Mouse (Mus musculus): Measurements from ENCODE around the gene Kctd17. TPM values are rescaled to one million over a fixed set of nuclear protein-coding genes. Genes with fewer than 3 reads are reported as not detected.

Gene Kctd17
- 100 to 1,000 TPM; 288 to 291 TPM for total RNA-seq (2021)
- long read RNA-seq, experiment 1, transcript Kctd17-202 (6 exons, 986 nt), result major isoform, 61 of 213 reads
- long read RNA-seq, experiment 1, transcript Kctd17-209 (7 exons, 1,632 nt), result minor isoform, 38 of 213 reads
- long read RNA-seq, experiment 1, partial matches to known transcripts, result 31 of 213 reads
- long read RNA-seq, experiment 1, other reads (novel, unspliced or antisense), result 78 of 213 reads
- long read RNA-seq, experiment 2, transcript Kctd17-209 (7 exons, 1,632 nt), result minor isoform, 28 of 199 reads
- long read RNA-seq, experiment 2, transcript Kctd17-202 (6 exons, 986 nt), result major isoform, 57 of 199 reads
- long read RNA-seq, experiment 2, partial matches to known transcripts, result 52 of 199 reads
- long read RNA-seq, experiment 2, other reads (novel, unspliced or antisense), result 55 of 199 reads

- intact Hi-C loops (cut with DNase I), result loop anchor here (10.0 kb wide), 1 partner anchor 444 kb away; no protein-coding TSS in a partner anchor
- DNase-seq (ENCODE audit: low spot score in 2 of 2), result peak; percentile 83 to 84
Observed at GRCm38 (mm10) chr15:78428391-78429138, at the start of gene Kctd17. Gene Kctd17, plus strand, starts transcription at chr15:78428564.

DNA sequence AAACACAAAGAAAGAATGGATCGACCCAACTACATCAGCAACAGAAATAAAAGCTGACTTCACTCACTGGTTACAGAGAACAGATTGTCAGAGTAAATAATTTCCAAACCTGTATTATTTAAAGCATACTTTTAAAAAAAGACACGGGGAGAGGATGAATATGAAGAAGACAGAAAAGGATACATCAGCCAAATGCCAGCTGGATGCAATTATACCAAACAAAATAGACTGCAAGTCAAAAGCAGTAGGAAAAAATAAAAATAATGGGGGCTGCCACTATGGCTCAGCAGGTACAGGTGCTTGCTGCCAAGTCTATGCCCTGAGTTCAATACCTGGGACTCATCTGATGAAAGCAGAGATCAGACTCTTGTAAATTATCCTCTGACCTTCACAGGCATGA is 48.2 kb upstream of the Kctd17 start:
- intact Hi-C loops (cut with DNase I), result no loop called here
- no peak for DNase-seq (ENCODE audit: low spot score in 2 of 2)

- intact Hi-C loops (cut with DNase I), result no loop called here
Observed at GRCm38 (mm10) chr15:78380741-78381140, 47.6 kb upstream of the Kctd17 start.

DNA sequence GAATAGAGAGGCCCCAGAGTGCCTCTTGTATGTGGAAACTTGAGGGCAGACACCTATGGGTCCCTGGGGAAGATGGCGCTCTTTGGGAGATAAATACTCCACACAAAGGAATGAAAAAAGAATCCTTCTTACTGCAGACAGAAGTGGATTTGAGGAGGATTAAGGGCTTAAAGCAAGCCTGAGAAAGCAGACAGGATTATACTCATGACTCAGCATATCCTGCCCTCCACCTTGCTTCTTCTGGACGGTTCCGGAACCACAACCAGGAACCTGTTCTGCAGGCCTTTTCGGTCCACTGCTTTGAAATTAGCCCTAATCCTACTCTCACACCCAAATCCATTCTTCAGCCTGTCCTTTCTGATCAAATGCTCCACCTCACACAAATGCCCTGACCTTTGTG is 46.2 kb upstream of the Kctd17 start:
- DNase-seq (ENCODE audit: low spot score in 2 of 2), result no peak
- intact Hi-C loops (cut with DNase I), result no loop called here

More at GRCm38 (mm10) chr15:78380741-78381140, 47.6 kb upstream of the Kctd17 start:
- DNase-seq (ENCODE audit: low spot score in 2 of 2), result no peak

DNA sequence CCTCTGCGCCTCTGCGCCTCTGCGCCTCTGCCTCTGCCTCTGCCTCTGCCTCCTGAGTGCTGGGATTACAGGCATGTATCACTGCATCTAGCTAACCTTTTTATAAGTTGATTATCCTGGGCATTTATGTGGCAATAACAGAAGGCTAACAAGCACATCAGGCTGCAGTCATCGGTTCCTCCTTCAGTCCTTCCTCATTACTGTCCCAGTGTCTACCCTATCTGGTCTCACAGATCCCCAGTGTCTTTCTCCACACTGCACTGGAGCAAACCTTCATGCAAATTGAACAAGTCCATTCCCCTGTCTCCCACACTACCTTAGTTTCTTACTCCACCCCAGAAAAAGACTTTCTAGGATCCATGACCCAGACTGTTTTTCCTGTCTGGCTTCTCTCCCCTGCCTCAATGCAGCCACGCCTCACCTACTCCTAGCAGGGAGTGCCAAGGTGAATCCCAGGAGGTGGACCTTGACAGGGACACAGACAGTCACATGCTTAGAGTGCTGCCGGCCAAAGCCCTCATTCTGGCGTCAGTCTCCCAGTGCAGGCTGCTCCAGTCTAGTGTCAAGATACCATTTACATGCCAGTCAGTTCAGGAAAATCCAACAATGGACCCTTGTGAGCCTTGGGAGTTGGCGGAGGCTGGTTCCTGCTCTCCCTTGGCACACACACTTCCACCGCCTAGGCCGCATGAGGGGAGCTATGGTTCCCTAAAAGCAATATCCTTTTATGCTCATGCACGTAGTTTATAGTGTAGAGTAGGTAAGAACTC is 44.7 kb upstream of the Kctd17 start:
- peak; percentile 51 to 55 for DNase-seq (ENCODE audit: low spot score in 2 of 2)

GRCm38 (mm10) chr15:78384220-78385116 is 43.9 kb upstream of the Kctd17 start:
- intact Hi-C loops (cut with DNase I), result no loop called here
- peak; percentile 13 to 39 for DNase-seq (ENCODE audit: low spot score in 2 of 2)

More for the DNA sequence above, 44.7 kb upstream of the Kctd17 start:
- intact Hi-C loops (cut with DNase I), result no loop called here

GRCm38 (mm10) chr15:78385564-78385963 is 42.8 kb upstream of the Kctd17 start:
- intact Hi-C loops (cut with DNase I), result no loop called here
- no peak for DNase-seq (ENCODE audit: low spot score in 2 of 2)

DNA sequence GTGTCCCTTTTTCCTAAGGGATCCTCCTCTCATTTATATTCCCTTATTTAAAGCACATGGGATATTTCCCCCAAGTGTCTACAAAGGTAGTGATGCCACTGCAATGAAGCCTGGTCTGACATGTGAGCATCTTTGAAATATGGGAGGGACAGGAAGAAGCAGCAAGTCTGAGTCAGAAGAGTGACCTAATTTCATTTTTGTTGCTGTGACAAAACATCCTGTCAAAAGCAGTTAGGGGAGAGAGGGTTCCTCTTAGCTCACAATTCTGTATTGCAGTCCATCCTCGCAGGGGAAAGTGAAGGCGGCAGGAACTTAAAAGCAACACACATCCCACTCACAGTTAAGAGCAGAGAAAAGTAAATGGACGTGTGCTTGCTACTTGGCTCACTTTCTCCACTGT is 37.5 kb upstream of the Kctd17 start:
- intact Hi-C loops (cut with DNase I), result no loop called here
- no peak for DNase-seq (ENCODE audit: low spot score in 2 of 2)

- no peak for DNase-seq (ENCODE audit: low spot score in 2 of 2)
- intact Hi-C loops (cut with DNase I), result no loop called here
Observed at GRCm38 (mm10) chr15:78395478-78395962, 32.8 kb upstream of the Kctd17 start, which contains the start of gene Tex33. Gene Tex33, minus strand, starts transcription at chr15:78395912.

GRCm38 (mm10) chr15:78401345-78401744 is 27.0 kb upstream of the Kctd17 start:
- intact Hi-C loops (cut with DNase I), result no loop called here
- peak in 1 of 2 experiments; percentile 36 for DNase-seq (ENCODE audit: low spot score in 2 of 2)

DNA sequence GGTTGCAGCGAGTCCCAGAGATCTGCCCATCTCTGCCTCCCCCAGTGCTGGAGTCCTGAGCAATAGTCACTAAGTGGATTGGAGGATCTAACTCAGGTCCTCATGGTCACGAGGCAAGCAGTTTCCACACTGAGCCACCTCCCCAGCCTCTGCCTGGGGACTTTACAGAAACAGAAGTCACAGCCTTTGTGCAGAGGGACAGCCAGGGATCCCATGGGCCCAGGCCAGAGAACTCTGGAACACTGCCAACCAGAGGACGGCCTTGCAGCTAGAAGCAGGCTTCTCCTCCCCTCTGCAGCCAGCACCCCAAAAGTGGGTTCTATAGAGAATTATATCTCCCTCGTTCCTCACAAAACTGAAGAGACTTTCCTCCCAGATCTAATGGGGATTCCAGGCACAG is 26.4 kb upstream of the Kctd17 start:
- peak; percentile 62 to 66 for DNase-seq (ENCODE audit: low spot score in 2 of 2)
- intact Hi-C loops (cut with DNase I), result no loop called here

- DNase-seq (ENCODE audit: low spot score in 2 of 2), result no peak
- intact Hi-C loops (cut with DNase I), result no loop called here
Observed at GRCm38 (mm10) chr15:78402423-78402822, 25.9 kb upstream of the Kctd17 start.

GRCm38 (mm10) chr15:78403301-78403741 is 25.0 kb upstream of the Kctd17 start:
- no peak for DNase-seq (ENCODE audit: low spot score in 2 of 2)
- intact Hi-C loops (cut with DNase I), result no loop called here

DNA sequence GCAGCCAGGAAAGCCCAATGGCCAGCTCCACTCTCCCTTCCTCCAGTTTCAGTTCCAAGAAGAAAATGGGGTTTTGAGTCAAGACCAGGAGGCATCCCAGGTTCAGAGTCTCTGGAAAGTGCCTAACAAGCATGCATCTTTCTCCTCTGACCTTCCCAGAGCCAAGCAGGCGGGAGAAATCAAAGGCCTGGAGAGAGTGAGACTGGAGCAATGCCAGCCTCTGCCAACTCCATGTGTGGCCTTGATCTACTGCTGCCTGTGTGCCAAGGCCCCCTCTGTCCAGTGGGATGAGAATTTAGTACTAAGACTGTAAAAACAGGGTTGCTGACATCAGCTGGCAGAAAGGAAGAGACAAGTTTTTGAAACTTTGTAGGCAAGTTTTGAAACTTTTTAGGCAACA is 24.5 kb upstream of the Kctd17 start:
- peak in 1 of 2 experiments; percentile 20 for DNase-seq (ENCODE audit: low spot score in 2 of 2)
- intact Hi-C loops (cut with DNase I), result no loop called here

GRCm38 (mm10) chr15:78405098-78405497 is 23.3 kb upstream of the Kctd17 start:
- intact Hi-C loops (cut with DNase I), result no loop called here
- no peak for DNase-seq (ENCODE audit: low spot score in 2 of 2)

DNA sequence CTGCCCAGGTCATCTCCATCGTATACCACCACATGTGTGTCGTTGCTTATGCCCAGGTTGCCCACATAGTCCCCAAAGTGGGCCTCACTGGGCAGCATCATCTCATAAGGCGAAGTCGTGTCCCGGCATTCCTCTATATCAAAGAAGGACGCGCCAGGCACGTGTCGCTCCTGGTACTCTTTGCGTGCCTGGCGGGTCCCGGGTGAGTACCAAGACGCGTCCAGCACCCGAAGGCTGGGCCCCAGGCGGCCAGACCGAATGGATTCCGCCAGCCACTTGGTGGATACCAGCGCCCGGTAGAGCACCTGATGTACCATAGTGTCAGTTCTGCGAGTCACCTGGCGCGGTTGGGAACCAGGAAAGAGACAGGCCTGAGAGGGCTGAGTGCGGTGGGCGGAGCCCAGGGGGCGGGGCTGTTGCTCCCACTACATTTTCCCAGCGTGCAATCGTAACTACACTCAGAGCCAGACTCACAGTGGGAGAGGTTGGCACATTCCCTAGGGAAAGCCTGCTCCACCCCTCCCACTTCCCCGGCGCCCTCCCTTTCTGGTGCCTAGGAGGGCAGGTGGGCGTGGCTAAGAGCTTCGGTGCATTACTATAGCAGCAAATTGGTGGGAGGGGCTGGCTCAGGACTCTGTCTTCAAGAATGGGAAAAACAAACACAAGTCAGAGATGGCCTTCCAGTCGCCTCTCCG is 22.7 kb upstream of the Kctd17 start, which contains the start of gene Tst:
Tst (minus strand) TSS at position 391 of the 695 bp plus-strand sequence.
- peak; percentile 85 to 97 for DNase-seq (ENCODE audit: low spot score in 2 of 2)
- intact Hi-C loops (cut with DNase I), result no loop called here

DNA sequence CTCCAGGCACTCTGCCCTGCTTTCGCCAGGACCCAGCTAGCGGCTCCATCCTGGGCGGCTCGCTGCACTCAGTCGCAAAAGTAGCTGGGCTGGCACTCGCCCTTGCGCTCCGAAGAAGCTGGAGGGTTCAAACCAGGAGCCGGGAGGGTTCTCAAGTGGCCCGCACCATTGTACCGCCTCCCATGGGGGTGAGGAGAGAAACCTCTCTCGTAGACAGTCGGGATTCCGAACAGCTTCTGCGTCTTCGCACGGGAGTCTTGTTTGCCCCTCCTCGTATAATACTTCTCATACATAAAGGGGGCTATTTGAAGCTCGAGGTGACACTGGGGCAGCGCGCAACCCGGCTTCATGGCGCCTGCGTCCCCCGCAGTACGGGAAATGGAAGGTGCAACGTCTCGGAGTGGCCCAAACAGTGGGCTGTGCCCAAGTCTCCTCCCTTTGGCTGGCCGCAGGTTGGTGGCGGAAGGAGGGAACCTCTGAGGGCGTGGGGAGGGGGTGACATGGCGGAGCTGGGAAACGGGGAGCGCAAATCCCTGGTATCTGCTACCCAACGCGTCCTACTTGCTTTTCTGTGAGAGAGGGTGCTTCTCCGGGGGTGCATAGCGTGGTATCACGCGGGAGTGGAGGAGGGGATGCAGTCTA is 21.9 kb upstream of the Kctd17 start, which contains the start of gene Mpst:
Mpst (plus strand) TSS at position 124 of the 642 bp plus-strand sequence.
- peak; percentile 86 to 87 for DNase-seq (ENCODE audit: low spot score in 2 of 2)
- intact Hi-C loops (cut with DNase I), result no loop called here

Data from left cerebral cortex, postnatal 14 days (tissue).